ENCODE assay signal across 28 mouse cellular contexts in genomic region chr4:101035131-101035530, GRCm38 (mm10). TPM values are rescaled to one million over a fixed set of nuclear protein-coding genes. Genes with fewer than 3 reads are reported as not detected.
A peak's percentile ranks its signal among the peaks of the same experiment; 100 is the strongest.
DNase-seq lines count a peak whose midpoint lies in the region; ATAC-seq and TF ChIP-seq lines count a peak whose summit lies in the region.
"Had no signal": no experiment of that assay in that cellular context is flagged by ENCODE, and none has a peak within 500 bp of the region (broad histone marks: within the 10 kb centered on the region; RNA-seq: fewer than 3 reads in every experiment).

No protein-coding gene starts in this region.

- WGBS in limb, embryonic 14.5 days: 75% methylated on average over 5 of the region's 5 CpGs
- 92% methylated on average over 5 of the region's 5 CpGs for WGBS in limb, embryonic 10.5 days
- WGBS in midbrain, postnatal 0 days: 85% methylated on average over 5 of the region's 5 CpGs
- 88% methylated on average over 5 of the region's 5 CpGs for WGBS in midbrain, embryonic 15.5 days

- H3K27me3 ChIP-seq in limb, embryonic 14.5 days (ENCODE audit: control insufficient read depth, insufficient read depth, low read length): no peaks in the 10 kb centered on the region
- H3K27me3 ChIP-seq in limb, embryonic 10.5 days (ENCODE audit: low read depth, poor library complexity, severe bottlenecking): no peaks in the 10 kb centered on the region
- H3K27me3 ChIP-seq in midbrain, postnatal 0 days (ENCODE audit: insufficient read depth, low read length): no peaks in the 10 kb centered on the region
- no peaks in the 10 kb centered on the region for H3K27me3 ChIP-seq in midbrain, embryonic 15.5 days (replicated peaks)
- H3K27me3 ChIP-seq: embryonic facial prominence, embryonic 13.5 days; heart, embryonic 12.5 days; hindbrain, embryonic 15.5 days; Patski had no signal

- no peak overlapping the region for H3K4me3 ChIP-seq in limb, embryonic 14.5 days (replicated peaks; ENCODE audit: low read length)
- H3K4me3 ChIP-seq in limb, embryonic 10.5 days: no peak overlapping the region
- no peak overlapping the region for H3K4me3 ChIP-seq in midbrain, postnatal 0 days (ENCODE audit: low read depth, low read length)
- H3K4me3 ChIP-seq in midbrain, embryonic 15.5 days: no peak overlapping the region
- H3K4me3 ChIP-seq: embryonic facial prominence, embryonic 13.5 days; gastrocnemius, adult 2 months; heart, embryonic 12.5 days; hindbrain, embryonic 10.5 days; hindbrain, embryonic 15.5 days had no signal

- no peaks in the 10 kb centered on the region for H3K9me3 ChIP-seq in limb, embryonic 14.5 days (ENCODE audit: control insufficient read depth, low read length)
- no peaks in the 10 kb centered on the region for H3K9me3 ChIP-seq in limb, embryonic 10.5 days (replicated peaks)
- H3K9me3 ChIP-seq in midbrain, postnatal 0 days (ENCODE audit: low read length): no peaks in the 10 kb centered on the region
- no peaks in the 10 kb centered on the region for H3K9me3 ChIP-seq in midbrain, embryonic 15.5 days
- H3K9me3 ChIP-seq: embryonic facial prominence, embryonic 13.5 days; heart, embryonic 12.5 days; hindbrain, embryonic 10.5 days; hindbrain, embryonic 15.5 days had no signal

- TF ChIP-seq CTCF in midbrain, postnatal 0 days (IDR thresholded peaks at IDR 0.05): no peak

- H3K4me1 ChIP-seq in limb, embryonic 14.5 days (ENCODE audit: control insufficient read depth, insufficient read depth, low read length): no peaks in the 10 kb centered on the region
- no peaks in the 10 kb centered on the region for H3K4me1 ChIP-seq in limb, embryonic 10.5 days
- H3K4me1 ChIP-seq in midbrain, postnatal 0 days (ENCODE audit: insufficient read depth, low read length): no peaks in the 10 kb centered on the region
- no peaks in the 10 kb centered on the region for H3K4me1 ChIP-seq in midbrain, embryonic 15.5 days
- H3K4me1 ChIP-seq: embryonic facial prominence, embryonic 13.5 days; heart, embryonic 12.5 days; hindbrain, embryonic 10.5 days; hindbrain, embryonic 15.5 days had no signal

- H3K36me3 ChIP-seq in limb, embryonic 14.5 days (ENCODE audit: control insufficient read depth, insufficient read depth, low read length): no peaks in the 10 kb centered on the region
- no peaks in the 10 kb centered on the region for H3K36me3 ChIP-seq in limb, embryonic 10.5 days
- no peaks in the 10 kb centered on the region for H3K36me3 ChIP-seq in midbrain, postnatal 0 days (ENCODE audit: insufficient read depth, low read length)
- H3K36me3 ChIP-seq in midbrain, embryonic 15.5 days (replicated peaks): no peaks in the 10 kb centered on the region
- H3K36me3 ChIP-seq: embryonic facial prominence, embryonic 13.5 days; heart, embryonic 12.5 days; hindbrain, embryonic 10.5 days; hindbrain, embryonic 15.5 days had no signal

- peak; percentile 2 for DNase-seq in adrenal gland, adult 2 months
- no peak for DNase-seq in adrenal gland, adult 8-10 months
- DNase-seq in kidney, adult 11 months: peak; percentile 4
- no peak for DNase-seq in kidney, postnatal 25 days
- DNase-seq in limb, embryonic 14.5 days (ENCODE audit: low spot score): peak; percentile 7
- DNase-seq in limb, embryonic 10.5 days (ENCODE audit: low spot score): no peak
- DNase-seq in midbrain, postnatal 0 days (ENCODE audit: low spot score): peak; percentile 6
- DNase-seq: cerebellum, adult 8-10 months; cerebellum, postnatal 25 days; gastrocnemius, adult 2 months; gastrocnemius, postnatal 25 days had no signal

- H3K27ac ChIP-seq in limb, embryonic 14.5 days (replicated peaks; ENCODE audit: low read depth, low read length): no peak overlapping the region
- no peak overlapping the region for H3K27ac ChIP-seq in limb, embryonic 10.5 days
- no peak overlapping the region for H3K27ac ChIP-seq in midbrain, postnatal 0 days (ENCODE audit: low read depth, low read length)
- H3K27ac ChIP-seq in midbrain, embryonic 15.5 days: no peak overlapping the region
- H3K27ac ChIP-seq: embryonic facial prominence, embryonic 13.5 days; gastrocnemius, adult 2 months; hindbrain, embryonic 10.5 days; hindbrain, embryonic 15.5 days had no signal

- no peak overlapping the region for H3K9ac ChIP-seq in limb, embryonic 14.5 days (ENCODE audit: low read depth, low read length, severe bottlenecking)
- no peak overlapping the region for H3K9ac ChIP-seq in midbrain, postnatal 0 days (replicated peaks; ENCODE audit: low read length, poor library complexity, severe bottlenecking)
- H3K9ac ChIP-seq in midbrain, embryonic 15.5 days: no peak overlapping the region
- H3K9ac ChIP-seq: embryonic facial prominence, embryonic 13.5 days; heart, embryonic 12.5 days; hindbrain, embryonic 15.5 days had no signal

- no peak overlapping the region for H3K4me2 ChIP-seq in limb, embryonic 14.5 days (replicated peaks; ENCODE audit: low read depth, low read length, severe bottlenecking)
- H3K4me2 ChIP-seq in midbrain, postnatal 0 days (ENCODE audit: low read depth, low read length, poor library complexity, severe bottlenecking): no peak overlapping the region
- H3K4me2 ChIP-seq in midbrain, embryonic 15.5 days: no peak overlapping the region
- H3K4me2 ChIP-seq: embryonic facial prominence, embryonic 13.5 days; heart, embryonic 12.5 days; hindbrain, embryonic 15.5 days had no signal

- no peak for ATAC-seq in limb, embryonic 14.5 days (ENCODE audit: low FRiP score, low read depth)
- no peak for ATAC-seq in midbrain, postnatal 0 days (ENCODE audit: low FRiP score)
- no peak for ATAC-seq in midbrain, embryonic 15.5 days (replicated peaks)
- ATAC-seq: activated CD4-positive, CD25-positive, alpha-beta regulatory T cell, adult 4 months; forebrain, embryonic 14.5 days; Patski had no signal

- TF ChIP-seq POLR2A in limb, embryonic 14.5 days (IDR thresholded peaks at IDR 0.05; ENCODE audit: borderline replicate concordance, extremely low read depth, insufficient read depth, insufficient read length): no peak

RNA-seq across cellular contexts. Expression of gene Gm10577, which starts 14.6 kb away (rescaled TPM):
- not detected for total RNA-seq in adrenal gland, adult 2 months (2021)
- polyA plus RNA-seq in adrenal gland, adult 2 months (2012; rRNA removed): not detected in 2 replicates
- total RNA-seq in adrenal gland, adult 8-10 months (2022): not detected
- polyA plus RNA-seq in limb, embryonic 14.5 days (2012; rRNA removed): not detected in 2 replicates
- not detected in 2 replicates for polyA plus RNA-seq in limb, embryonic 14.5 days (2014; fragmentation: Nextera tagmentation; extraction: Ambion mirVana)
- not detected in 2 replicates for polyA plus RNA-seq in limb, embryonic 10.5 days (2016; fragmentation: Nextera tagmentation; extraction: Ambion mirVana)
- not detected in 2 replicates for total RNA-seq in midbrain, postnatal 0 days (2014; rRNA removed)
- not detected in 2 replicates for polyA plus RNA-seq in midbrain, postnatal 0 days (2015; fragmentation: Nextera tagmentation; extraction: Ambion mirVana)
- not detected in 2 replicates for polyA plus RNA-seq in midbrain, embryonic 15.5 days (2015; fragmentation: Nextera tagmentation; extraction: Ambion mirVana)
- total RNA-seq: adrenal gland, adult 18-20 months; adrenal gland, postnatal 36 days; gastrocnemius, adult 2 months; gastrocnemius, postnatal 25 days; granulocyte monocyte progenitor cell, adult 5-6 weeks; heart, adult 8-10 months; heart, postnatal 25 days; MEL had no signal
- polyA plus RNA-seq: activated CD4-positive, CD25-positive, alpha-beta regulatory T cell, adult 4 months; C2C12; cortical plate, adult 2 months; embryonic facial prominence, embryonic 13.5 days; forebrain, embryonic 14.5 days; heart, embryonic 12.5 days; heart, embryonic 16.5 days; hindbrain, embryonic 10.5 days; hindbrain, embryonic 15.5 days; Patski had no signal

RNA-seq across cellular contexts. Expression of gene Raver2, which starts 33.7 kb away (rescaled TPM):
- total RNA-seq in adrenal gland, adult 2 months (2021): 1 to 10 TPM; 4.2 to 4.8 TPM
- 1.4 and 2.0 TPM in 2 replicates for polyA plus RNA-seq in adrenal gland, adult 2 months (2012; rRNA removed)
- 1 to 10 TPM; 4.6 to 5.9 (median 5.2) TPM for total RNA-seq in adrenal gland, adult 8-10 months (2022)
- 23.8 and 26.7 TPM in 2 replicates for polyA plus RNA-seq in limb, embryonic 14.5 days (2012; rRNA removed)
- 16.5 and 17.7 TPM in 2 replicates for polyA plus RNA-seq in limb, embryonic 14.5 days (2014; fragmentation: Nextera tagmentation; extraction: Ambion mirVana)
- 6.3 and 8.0 TPM in 2 replicates for polyA plus RNA-seq in limb, embryonic 10.5 days (2016; fragmentation: Nextera tagmentation; extraction: Ambion mirVana)
- total RNA-seq in midbrain, postnatal 0 days (2014; rRNA removed): 19.7 and 20.2 TPM in 2 replicates
- polyA plus RNA-seq in midbrain, postnatal 0 days (2015; fragmentation: Nextera tagmentation; extraction: Ambion mirVana): 4.8 and 5.5 TPM in 2 replicates
- polyA plus RNA-seq in midbrain, embryonic 15.5 days (2015; fragmentation: Nextera tagmentation; extraction: Ambion mirVana): 4.4 and 4.6 TPM in 2 replicates

Comparison
In these comparisons a context has a peak if more than half of its experiments do, and no peak if none do; other contexts are left out.
1. DNase-seq: peak in adrenal gland, adult 2 months (single experiment), kidney, adult 11 months (single experiment), limb, embryonic 14.5 days (single experiment) and midbrain, postnatal 0 days (single experiment); none in adrenal gland, adult 8-10 months (single experiment), kidney, postnatal 25 days (0 of 2) and limb, embryonic 10.5 days (single experiment).